Mouse (Mus musculus) embryonic facial prominence, embryonic 10.5 days (tissue): ENCODE measurements around the gene Diaph3. TPM values are rescaled to one million over a fixed set of nuclear protein-coding genes. Genes with fewer than 3 reads are reported as not detected.

Experiments used
- DNase-seq: peaks from one replicate; pipeline ENCODE4 v3.0.0-alpha.2; 2017; ENCODE audit warnings: low spot score
- H3K27ac ChIP-seq: fragments of 300-500 bp; sonication (generic); replicated peaks from 2 replicates; pipeline ENCODE4 v1.5.1; 2016; ENCODE audit warnings: mild to moderate bottlenecking
- H3K27me3 ChIP-seq: fragments of 300-500 bp; sonication (generic); replicated peaks from 2 replicates; pipeline ENCODE4 v1.6.1; 2016; ENCODE audit warnings: low read depth, mild to moderate bottlenecking; ENCODE audit not compliant: poor library complexity, severe bottlenecking
- H3K36me3 ChIP-seq: fragments of 300-500 bp; sonication (generic); replicated peaks from 2 replicates; pipeline ENCODE4 v1.6.1; 2016; ENCODE audit warnings: mild to moderate bottlenecking, moderate library complexity
- H3K4me1 ChIP-seq: fragments of 300-500 bp; sonication (generic); 2 replicates; pipeline ENCODE4 v1.6.1; 2016
- H3K4me3 ChIP-seq: fragments of 300-500 bp; sonication (generic); 2 replicates; pipeline ENCODE4 v1.5.1; 2016; ENCODE audit warnings: mild to moderate bottlenecking, moderate library complexity
- H3K9me3 ChIP-seq: fragments of 300-500 bp; sonication (generic); 2 replicates; pipeline ENCODE4 v1.6.1; 2016; ENCODE audit warnings: mild to moderate bottlenecking
- WGBS: fragments of 180-500 bp; shearing (Covaris S2); methylation state at CpG from one replicate; pipeline ENCODE4 v1.1.7; 2016; 5-methylcytosine and 5-hydroxymethylcytosine counted together
- microRNA-seq: library from miRNA; unstranded; fragments of <30 nt; microRNA quantifications from one replicate; pipeline ENCODE4, GENCODE M21; 2017
- polyA plus RNA-seq: library from polyadenylated mRNA; unstranded; fragments of >200 nt; fragmentation: Nextera tagmentation; extraction: Ambion mirVana; gene quantifications from 2 replicates; pipeline ENCODE4 v1.2.1, GENCODE M21; 2016

The Diaph3 gene
- polyA plus RNA-seq, 1 experiment from 2014 or later, result 14.1 TPM

- Histone ChIP-seq H3K4me1 (no peaks in the 10 kb centered on the region), H3K36me3 (no peaks in the 10 kb centered on the region), H3K4me3 (no peak overlapping the region), H3K9me3 (no peaks in the 10 kb centered on the region), H3K27ac (no peak overlapping the region), H3K27me3 (no peaks in the 10 kb centered on the region)
- WGBS, result 75% methylated on average over 5 of the region's 5 CpGs
- DNase-seq, result no peak
Measured at GRCm38 (mm10) chr14:86656262-86656661, 484.8 kb downstream of the Diaph3 start.

- no peaks in the 10 kb centered on the region for H3K9me3 ChIP-seq
- no peak overlapping the region for H3K27ac ChIP-seq
- WGBS, result 85% methylated on average over 7 of the region's 7 CpGs
- no peaks in the 10 kb centered on the region for H3K27me3 ChIP-seq
- H3K4me1 ChIP-seq, result no peaks in the 10 kb centered on the region
- no peak overlapping the region for H3K4me3 ChIP-seq
- H3K36me3 ChIP-seq, result no peaks in the 10 kb centered on the region
- DNase-seq, result no peak
Measured at GRCm38 (mm10) chr14:86646499-86647120, 494.4 kb downstream of the Diaph3 start.

GRCm38 (mm10) chr14:86642831-86643241 is 498.2 kb downstream of the Diaph3 start:
- H3K36me3 ChIP-seq, result no peaks in the 10 kb centered on the region
- 77% methylated on average over 7 of the region's 7 CpGs for WGBS
- no peak for DNase-seq
- H3K27ac ChIP-seq, result no peak overlapping the region
- no peaks in the 10 kb centered on the region for H3K9me3 ChIP-seq
- H3K4me1 ChIP-seq, result peaks cover 10% of the 10 kb centered on the region; the same call in 1 of the 2 replicates
- no peaks in the 10 kb centered on the region for H3K27me3 ChIP-seq
- no peak overlapping the region for H3K4me3 ChIP-seq

GRCm38 (mm10) chr14:86641839-86642238 is 499.2 kb downstream of the Diaph3 start:
- Histone ChIP-seq H3K4me1 (peaks cover 10% of the 10 kb centered on the region; the same call in 1 of the 2 replicates), H3K27me3 (no peaks in the 10 kb centered on the region), H3K36me3 (no peaks in the 10 kb centered on the region), H3K27ac (no peak overlapping the region), H3K9me3 (no peaks in the 10 kb centered on the region), H3K4me3 (no peak overlapping the region)
- 96% methylated on average over 3 of the region's 3 CpGs for WGBS
- no peak for DNase-seq

GRCm38 (mm10) chr14:86640086-86640485 is 500.9 kb downstream of the Diaph3 start:
- H3K36me3 ChIP-seq, result no peaks in the 10 kb centered on the region
- H3K9me3 ChIP-seq, result no peaks in the 10 kb centered on the region
- no peak for DNase-seq
- peaks cover 10% of the 10 kb centered on the region; the same call in 1 of the 2 replicates for H3K4me1 ChIP-seq
- 73% methylated on average over 5 of the region's 5 CpGs for WGBS
- H3K27me3 ChIP-seq, result no peaks in the 10 kb centered on the region
- no peak overlapping the region for H3K27ac ChIP-seq
- H3K4me3 ChIP-seq, result no peak overlapping the region

GRCm38 (mm10) chr14:86635594-86636140 is 505.4 kb downstream of the Diaph3 start:
- Histone ChIP-seq H3K4me1 (peaks cover 9% of the 10 kb centered on the region; the same call in 1 of the 2 replicates), H3K27ac (no peak overlapping the region), H3K4me3 (no peak overlapping the region), H3K27me3 (no peaks in the 10 kb centered on the region), H3K9me3 (no peaks in the 10 kb centered on the region), H3K36me3 (no peaks in the 10 kb centered on the region)
- no peak for DNase-seq
- WGBS, result 27% methylated on average over 6 of the region's 6 CpGs

GRCm38 (mm10) chr14:86635052-86635451 is 506.0 kb downstream of the Diaph3 start:
- no peak overlapping the region for H3K27ac ChIP-seq
- H3K4me1 ChIP-seq, result peaks cover 3% of the 10 kb centered on the region; the same call in 1 of the 2 replicates
- no peak for DNase-seq
- no peak overlapping the region for H3K4me3 ChIP-seq
- H3K36me3 ChIP-seq, result no peaks in the 10 kb centered on the region
- H3K9me3 ChIP-seq, result no peaks in the 10 kb centered on the region
- 67% methylated on average over 2 of the region's 2 CpGs for WGBS
- no peaks in the 10 kb centered on the region for H3K27me3 ChIP-seq

GRCm38 (mm10) chr14:86633799-86634198 is 507.2 kb downstream of the Diaph3 start:
- Histone ChIP-seq H3K4me3 (no peak overlapping the region), H3K27ac (no peak overlapping the region), H3K27me3 (no peaks in the 10 kb centered on the region), H3K4me1 (no peaks in the 10 kb centered on the region), H3K9me3 (no peaks in the 10 kb centered on the region), H3K36me3 (no peaks in the 10 kb centered on the region)
- WGBS, result 54% methylated on average over 5 of the region's 5 CpGs
- peak; percentile 35 for DNase-seq

- Histone ChIP-seq H3K27me3 (no peaks in the 10 kb centered on the region), H3K27ac (no peak overlapping the region), H3K36me3 (no peaks in the 10 kb centered on the region), H3K9me3 (no peaks in the 10 kb centered on the region), H3K4me1 (no peaks in the 10 kb centered on the region), H3K4me3 (no peak overlapping the region)
- no peak for DNase-seq
- WGBS, result 87% methylated on average over 5 of the region's 5 CpGs
Measured at GRCm38 (mm10) chr14:86624816-86625425, 516.1 kb downstream of the Diaph3 start.

- WGBS, result 64% methylated on average over 5 of the region's 5 CpGs
- H3K4me1 ChIP-seq, result no peaks in the 10 kb centered on the region
- H3K27ac ChIP-seq, result no peak overlapping the region
- no peak for DNase-seq
- H3K4me3 ChIP-seq, result no peak overlapping the region
- H3K9me3 ChIP-seq, result no peaks in the 10 kb centered on the region
- H3K27me3 ChIP-seq, result no peaks in the 10 kb centered on the region
- H3K36me3 ChIP-seq, result no peaks in the 10 kb centered on the region
Measured at GRCm38 (mm10) chr14:86619637-86620036, 521.4 kb downstream of the Diaph3 start.

Small RNA genes lying within 50 kb of the gene (microRNA-seq; reads per million reads assigned to microRNA genes)
- gene Gm23438, result not detected
